Mouse (Mus musculus): Measurements from ENCODE around the gene Ackr2. TPM values are rescaled to one million over a fixed set of nuclear protein-coding genes. Genes with fewer than 3 reads are reported as not detected.

Ackr2 gene
- total and polyA plus RNA-seq, 3 experiments, result 0.84 to 3.1 (median 2.4) TPM

DNA sequence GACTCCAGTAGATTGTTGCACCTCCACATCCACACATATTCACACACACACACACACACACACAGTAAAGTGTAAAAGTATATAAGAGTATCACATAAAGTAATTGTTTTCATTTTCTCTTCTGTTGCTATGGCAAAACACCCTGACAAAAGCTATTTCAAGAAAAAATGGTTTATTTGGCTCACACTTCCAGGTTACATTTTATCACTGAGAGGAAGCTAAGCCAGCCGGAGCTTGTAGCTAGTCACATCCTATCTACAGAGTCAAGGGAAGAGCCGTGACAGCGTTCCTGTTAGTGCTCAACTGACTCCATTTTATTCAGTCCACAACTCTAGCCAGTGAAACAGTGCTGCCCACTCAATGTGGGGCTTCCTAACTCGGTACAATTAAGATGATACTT, 50.3 kb downstream of the Ackr2 start:
- WGBS, result 31% methylated on average over 4 of the region's 4 CpGs
- intact Hi-C loops (cut with DNase I), result loop anchor here (5.0 kb wide), 2 partner anchors 279 to 299 kb away; no protein-coding TSS in a partner anchor

DNA sequence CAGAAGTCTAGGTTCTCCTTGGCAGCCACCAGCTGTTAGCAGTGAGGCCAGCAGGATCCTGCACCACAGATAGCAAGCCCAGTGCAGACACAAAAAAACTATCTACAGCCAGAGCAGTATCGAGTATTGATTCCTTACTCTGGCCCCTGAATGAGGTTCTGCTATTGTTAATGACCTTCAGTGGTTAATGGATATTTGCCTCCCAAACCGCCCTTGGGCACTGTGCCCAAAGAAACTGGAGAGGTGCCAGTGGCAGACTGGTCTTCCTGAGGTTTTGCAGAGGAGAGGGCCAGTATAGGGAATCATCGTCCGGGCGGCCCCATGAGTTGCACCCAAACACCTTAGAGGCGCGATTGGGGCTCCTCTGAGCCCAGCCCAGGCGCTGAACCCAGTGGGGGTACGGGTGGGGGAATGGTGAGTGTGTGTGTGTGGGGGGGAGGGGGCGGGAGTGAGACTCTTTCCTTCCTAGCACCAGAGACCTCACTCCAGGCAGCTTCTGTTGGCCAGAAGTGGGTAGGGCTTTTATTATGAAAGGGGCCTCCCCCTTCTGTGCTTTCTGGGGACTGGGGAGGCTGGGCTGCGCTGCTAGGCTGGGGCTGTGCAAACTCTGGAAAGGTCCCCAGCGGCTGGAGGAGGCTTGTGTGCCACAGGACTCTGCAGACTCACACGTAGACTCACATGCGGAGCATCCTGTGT, 52.4 kb downstream of the Ackr2 start, which contains the start of gene Fam198a:
TSS of gene Fam198a (plus strand) at position 571 of the 696 bp plus-strand sequence.
- TF ChIP-seq CTCF (IDR thresholded peaks at IDR 0.05), result no peak
- peak; percentile 57; the same call in 1 of the 2 replicates for TF ChIP-seq POLR2A (IDR thresholded peaks at IDR 0.05; ENCODE audit: insufficient read depth, low read depth, low read length)
- TF ChIP-seq EP300 (IDR thresholded peaks at IDR 0.05; ENCODE audit: insufficient read depth, low read depth, low read length), result no peak
- 6% methylated on average over 14 of the region's 14 CpGs for WGBS
- H3K27me3 ChIP-seq (ENCODE audit: control insufficient read depth, insufficient read depth, low read length), result no peaks in the 10 kb centered on the region
- DNase-seq, result peak; percentile 72 to 77
- H3K27ac ChIP-seq, result peak within 1 kb of the TSS; percentile 41
- H3K79me2 ChIP-seq (replicated peaks; ENCODE audit: control insufficient read depth, insufficient read depth, low read length), result no peaks in the 10 kb centered on the region
- intact Hi-C loops (cut with DNase I), result no loop called here
- H3K4me1 ChIP-seq (ENCODE audit: control insufficient read depth, insufficient read depth, low read length), result peaks cover 3% of the 10 kb centered on the region; the same call in 1 of the 2 replicates
- H3K36me3 ChIP-seq (ENCODE audit: control insufficient read depth, insufficient read depth, low read length), result no peaks in the 10 kb centered on the region
- peak within 1 kb of the TSS; percentile 12 for H3K9ac ChIP-seq (ENCODE audit: low read depth, low read length)
- H3K4me3 ChIP-seq, result peak within 1 kb of the TSS; percentile 21; the same call in 1 of the 2 replicates

More for the DNA sequence above, 50.3 kb downstream of the Ackr2 start:
- H3K4me1 ChIP-seq (ENCODE audit: control insufficient read depth, insufficient read depth, low read length), result peaks cover 3% of the 10 kb centered on the region; the same call in 1 of the 2 replicates
- no peak for DNase-seq
- no peak overlapping the region for H3K9ac ChIP-seq (ENCODE audit: low read depth, low read length)
- H3K4me3 ChIP-seq, result no peak overlapping the region
- TF ChIP-seq EP300 (IDR thresholded peaks at IDR 0.05; ENCODE audit: insufficient read depth, low read depth, low read length), result no peak
- no peak for TF ChIP-seq POLR2A (IDR thresholded peaks at IDR 0.05; ENCODE audit: insufficient read depth, low read depth, low read length)
- TF ChIP-seq CTCF (IDR thresholded peaks at IDR 0.05), result no peak
- H3K27ac ChIP-seq, result no peak overlapping the region
- no peaks in the 10 kb centered on the region for H3K79me2 ChIP-seq (replicated peaks; ENCODE audit: control insufficient read depth, insufficient read depth, low read length)
- H3K36me3 ChIP-seq (ENCODE audit: control insufficient read depth, insufficient read depth, low read length), result no peaks in the 10 kb centered on the region
- no peaks in the 10 kb centered on the region for H3K27me3 ChIP-seq (ENCODE audit: control insufficient read depth, insufficient read depth, low read length)

DNA sequence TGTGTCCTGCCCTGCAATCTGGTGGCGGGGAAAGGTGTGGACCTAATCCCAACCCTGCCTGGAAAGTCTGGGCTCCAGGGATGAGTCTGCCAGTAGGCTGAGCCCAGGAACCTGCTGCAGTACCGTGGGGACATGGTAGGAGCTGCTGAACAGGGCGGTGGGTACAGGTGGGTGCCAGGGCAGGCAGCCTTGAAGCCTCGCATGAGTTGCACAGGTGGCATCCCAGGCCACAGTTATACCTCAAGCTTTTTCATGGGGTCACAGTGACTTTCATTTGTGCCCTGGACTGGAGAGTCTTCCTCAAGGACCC, 52.9 kb downstream of the Ackr2 start:
- DNase-seq, result no peak
- Histone ChIP-seq H3K79me2 (replicated peaks; ENCODE audit: control insufficient read depth, insufficient read depth, low read length) (no peaks in the 10 kb centered on the region), H3K27ac (peak overlapping the region; percentile 41), H3K4me1 (ENCODE audit: control insufficient read depth, insufficient read depth, low read length) (peaks cover 3% of the 10 kb centered on the region; the same call in 1 of the 2 replicates), H3K4me3 (peak overlapping the region; percentile 21; the same call in 1 of the 2 replicates), H3K36me3 (ENCODE audit: control insufficient read depth, insufficient read depth, low read length) (no peaks in the 10 kb centered on the region), H3K27me3 (ENCODE audit: control insufficient read depth, insufficient read depth, low read length) (no peaks in the 10 kb centered on the region), H3K9ac (ENCODE audit: low read depth, low read length) (peak overlapping the region; percentile 12)
- 42% methylated on average over 4 of the region's 4 CpGs for WGBS
- TF ChIP-seq EP300 (IDR thresholded peaks at IDR 0.05; ENCODE audit: insufficient read depth, low read depth, low read length) (no peak), POLR2A (IDR thresholded peaks at IDR 0.05; ENCODE audit: insufficient read depth, low read depth, low read length) (no peak), CTCF (IDR thresholded peaks at IDR 0.05) (no peak)
- intact Hi-C loops (cut with DNase I), result no loop called here

DNA sequence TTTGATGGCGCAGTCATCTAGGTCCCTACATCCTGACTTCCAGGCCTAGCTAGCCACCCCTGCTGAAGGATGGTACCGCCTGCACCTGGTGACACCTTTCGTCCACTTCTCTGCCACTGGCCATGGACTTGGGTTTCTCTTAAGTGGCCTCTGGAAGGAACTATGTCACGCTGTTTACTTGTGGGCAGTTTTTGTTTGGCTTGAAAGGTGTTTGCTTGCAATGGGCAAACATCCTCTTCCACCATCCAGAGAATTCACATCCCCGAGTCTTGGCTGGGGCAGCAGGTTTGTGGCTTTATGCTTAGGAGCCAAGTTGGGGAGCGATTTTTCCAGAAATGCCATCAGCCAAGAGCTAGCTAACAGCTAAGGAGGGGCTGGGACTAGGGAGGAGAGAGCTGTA, 54.4 kb downstream of the Ackr2 start:
- H3K4me1 ChIP-seq (ENCODE audit: control insufficient read depth, insufficient read depth, low read length), result peaks cover 3% of the 10 kb centered on the region; the same call in 1 of the 2 replicates
- 86% methylated on average over 6 of the region's 6 CpGs for WGBS
- no peaks in the 10 kb centered on the region for H3K27me3 ChIP-seq (ENCODE audit: control insufficient read depth, insufficient read depth, low read length)
- H3K27ac ChIP-seq, result no peak overlapping the region
- no peak overlapping the region for H3K9ac ChIP-seq (ENCODE audit: low read depth, low read length)
- no peak for DNase-seq
- H3K79me2 ChIP-seq (replicated peaks; ENCODE audit: control insufficient read depth, insufficient read depth, low read length), result no peaks in the 10 kb centered on the region
- H3K36me3 ChIP-seq (ENCODE audit: control insufficient read depth, insufficient read depth, low read length), result no peaks in the 10 kb centered on the region
- intact Hi-C loops (cut with DNase I), result no loop called here
- TF ChIP-seq EP300 (IDR thresholded peaks at IDR 0.05; ENCODE audit: insufficient read depth, low read depth, low read length) (no peak), POLR2A (IDR thresholded peaks at IDR 0.05; ENCODE audit: insufficient read depth, low read depth, low read length) (no peak), CTCF (IDR thresholded peaks at IDR 0.05) (no peak)
- H3K4me3 ChIP-seq, result no peak overlapping the region

DNA sequence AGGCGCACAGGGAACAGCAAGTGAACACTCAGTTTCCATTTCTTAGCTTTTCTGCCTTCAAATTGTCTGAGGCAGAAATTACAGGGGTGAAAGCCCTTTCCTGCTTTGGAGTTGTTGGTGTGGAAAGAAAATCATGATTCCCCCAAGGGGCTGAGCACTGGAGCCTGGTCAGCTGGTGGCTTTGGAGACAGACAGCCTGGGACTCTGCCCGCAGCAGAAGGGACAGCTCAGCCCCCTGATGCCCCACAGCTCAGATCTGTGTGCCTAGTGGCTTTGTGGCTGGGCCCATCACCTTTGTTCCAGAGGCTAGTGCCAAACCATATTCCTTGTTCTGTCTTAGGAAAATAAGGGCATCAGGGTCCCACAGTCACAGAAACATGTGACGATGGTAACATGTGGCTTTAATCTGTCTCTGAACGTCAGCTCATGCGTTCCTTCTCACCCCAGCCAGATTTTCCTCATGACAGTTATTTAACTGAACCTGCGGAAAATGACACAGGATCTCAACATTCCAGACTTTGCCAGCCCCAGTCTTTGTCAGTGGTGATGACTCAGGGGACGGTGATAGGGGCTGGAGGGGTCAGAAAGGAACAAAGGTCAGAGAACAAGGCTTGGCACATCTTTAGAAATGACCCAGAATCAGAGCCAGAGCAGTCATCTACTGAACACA, 61.9 kb downstream of the Ackr2 start:
- WGBS, result 51% methylated on average over 7 of the region's 7 CpGs
- Histone ChIP-seq H3K4me1 (ENCODE audit: control insufficient read depth, insufficient read depth, low read length) (peaks cover 1% of the 10 kb centered on the region), H3K27me3 (ENCODE audit: control insufficient read depth, insufficient read depth, low read length) (no peaks in the 10 kb centered on the region), H3K79me2 (replicated peaks; ENCODE audit: control insufficient read depth, insufficient read depth, low read length) (no peaks in the 10 kb centered on the region), H3K27ac (peak overlapping the region; percentile 1; the same call in 1 of the 2 replicates), H3K36me3 (ENCODE audit: control insufficient read depth, insufficient read depth, low read length) (no peaks in the 10 kb centered on the region), H3K9ac (ENCODE audit: low read depth, low read length) (no peak overlapping the region), H3K4me3 (no peak overlapping the region)
- DNase-seq, result peak; percentile 36 to 41
- TF ChIP-seq CTCF (IDR thresholded peaks at IDR 0.05), result no peak
- TF ChIP-seq EP300 (IDR thresholded peaks at IDR 0.05; ENCODE audit: insufficient read depth, low read depth, low read length), result no peak
- no peak for TF ChIP-seq POLR2A (IDR thresholded peaks at IDR 0.05; ENCODE audit: insufficient read depth, low read depth, low read length)
- intact Hi-C loops (cut with DNase I), result no loop called here

Other genes starting within 250 kb of the Ackr2 start
- gene Sec22c, start 192.9 kb upstream of the Ackr2 start, total RNA-seq (2021), result 1 to 10 TPM; 3.9 to 5.0 TPM
- gene Sec22c, start 192.9 kb upstream of the Ackr2 start, polyA plus RNA-seq (2012; rRNA removed), result 6.7 and 9.5 TPM in 2 replicates
- gene Ss18l2, start 188.0 kb upstream of the Ackr2 start, total RNA-seq (2021), result 100 to 1,000 TPM; 125 to 138 TPM
- 103 and 154 TPM in 2 replicates for gene Ss18l2, start 188.0 kb upstream of the Ackr2 start, polyA plus RNA-seq (2012; rRNA removed)
- 10 to 100 TPM; 28.7 to 33.1 TPM for gene Nktr, start 179.2 kb upstream of the Ackr2 start, total RNA-seq (2021)
- 23.1 and 39.2 TPM in 2 replicates for gene Nktr, start 179.2 kb upstream of the Ackr2 start, polyA plus RNA-seq (2012; rRNA removed)
- gene Zfp651, start 139.0 kb upstream of the Ackr2 start, total RNA-seq (2021), result 100 to 1,000 TPM; 117 to 130 TPM
- 67.7 and 84.2 TPM in 2 replicates for gene Zfp651, start 139.0 kb upstream of the Ackr2 start, polyA plus RNA-seq (2012; rRNA removed)
- gene Klhl40, start 120.7 kb upstream of the Ackr2 start, total RNA-seq (2021), result 10 to 100 TPM; 12.3 to 17.4 TPM
- gene Klhl40, start 120.7 kb upstream of the Ackr2 start, polyA plus RNA-seq (2012; rRNA removed), result 11.0 and 13.1 TPM in 2 replicates
- gene Hhatl, start 105.8 kb upstream of the Ackr2 start, total RNA-seq (2021), result 100 to 1,000 TPM in 1 of 2 experiments, 10 to 100 TPM in 1; 96.3 to 111 TPM
- 201 and 224 TPM in 2 replicates for gene Hhatl, start 105.8 kb upstream of the Ackr2 start, polyA plus RNA-seq (2012; rRNA removed)
- gene Ccdc13, start 58.9 kb upstream of the Ackr2 start, total RNA-seq (2021), result not detected
- 0.32 and 0.49 TPM in 2 replicates for gene Ccdc13, start 58.9 kb upstream of the Ackr2 start, polyA plus RNA-seq (2012; rRNA removed)
- gene Higd1a, start 40.0 kb upstream of the Ackr2 start, total RNA-seq (2021), result 100 to 1,000 TPM; 198 to 199 TPM
- 71.7 and 106 TPM in 2 replicates for gene Higd1a, start 40.0 kb upstream of the Ackr2 start, polyA plus RNA-seq (2012; rRNA removed)
- gene Cyp8b1, start 17.9 kb downstream of the Ackr2 start, total RNA-seq (2021), result not detected
- gene Cyp8b1, start 17.9 kb downstream of the Ackr2 start, polyA plus RNA-seq (2012; rRNA removed), result 0.06 and 0.15 TPM in 2 replicates
- under 1 TPM; 0.42 to 0.96 TPM for gene Fam198a, start 52.6 kb downstream of the Ackr2 start, total RNA-seq (2021)
- 1.5 and 2.2 TPM in 2 replicates for gene Fam198a, start 52.6 kb downstream of the Ackr2 start, polyA plus RNA-seq (2012; rRNA removed)
- 10 to 100 TPM; 14.0 to 15.3 TPM for gene Pomgnt2, start 98.8 kb downstream of the Ackr2 start, total RNA-seq (2021)
- 21.0 and 21.4 TPM in 2 replicates for gene Pomgnt2, start 98.8 kb downstream of the Ackr2 start, polyA plus RNA-seq (2012; rRNA removed)
- 100 to 1,000 TPM; 142 to 163 TPM for gene Snrk, start 218.9 kb downstream of the Ackr2 start, total RNA-seq (2021)
- 68.0 and 89.8 TPM in 2 replicates for gene Snrk, start 218.9 kb downstream of the Ackr2 start, polyA plus RNA-seq (2012; rRNA removed)

Data from heart, adult 2 months (tissue).